Mouse (Mus musculus) brain, embryonic 14.5 days (tissue): Measurements from ENCODE around the gene Lmbrd1. TPM values are rescaled to one million over a fixed set of nuclear protein-coding genes. Genes with fewer than 3 reads are reported as not detected.
"Not testable (repeated sequence)": the region's sequence is repeated elsewhere in the genome, so short reads cannot be mapped to it uniquely, and the experiment has no call there.

Experiments used
- DNase-seq: peaks from one replicate; pipeline ENCODE4 v3.0.0-alpha.2; 2011; ENCODE audit warnings: low read depth
- CTCF ChIP-seq: fragments of 200-500 bp; IDR thresholded peaks from 2 replicates; pipeline ENCODE4 v1.5.1; 2012; ENCODE audit warnings: inconsistent platforms, mild to moderate bottlenecking, moderate library complexity, borderline replicate concordance; ENCODE audit not compliant: insufficient read depth, insufficient read length; ENCODE audit errors: extremely low read depth
- POLR2A ChIP-seq: fragments of 200-500 bp; IDR thresholded peaks from 2 replicates; pipeline ENCODE4 v1.6.1; 2012; ENCODE audit warnings: mild to moderate bottlenecking, inconsistent platforms, borderline replicate concordance; ENCODE audit not compliant: poor library complexity, insufficient read depth, insufficient read length, severe bottlenecking; ENCODE audit errors: extremely low read depth
- polyA plus RNA-seq: library from polyadenylated mRNA; depleted of rRNA; stranded (reverse); fragments of >200 nt; gene quantifications from 2 replicates; pipeline ENCODE4 v1.2.3, GENCODE M21; 2012; rRNA removed

Lmbrd1 gene
- polyA plus RNA-seq, 1 experiment: 33.8 TPM

- TF ChIP-seq CTCF (no peak), POLR2A (no peak)
- DNase-seq: no peak
These were observed 51.4 kb downstream of the Lmbrd1 start for GRCm38 (mm10) chr1:24729784-24730183.

- DNase-seq: no peak
- no peak for TF ChIP-seq CTCF
These were observed 53.9 kb downstream of the Lmbrd1 start for GRCm38 (mm10) chr1:24732286-24732685.

GRCm38 (mm10) chr1:24734866-24735265 lies 56.4 kb downstream of the Lmbrd1 start:
- no peak for DNase-seq

GRCm38 (mm10) chr1:24740903-24741302 lies 62.5 kb downstream of the Lmbrd1 start:
- DNase-seq: no peak
- TF ChIP-seq CTCF (no peak), POLR2A (no peak)

More at GRCm38 (mm10) chr1:24734866-24735265, 56.4 kb downstream of the Lmbrd1 start:
- TF ChIP-seq CTCF: no peak
- TF ChIP-seq POLR2A: no peak

GRCm38 (mm10) chr1:24741552-24741951 lies 63.1 kb downstream of the Lmbrd1 start:
- TF ChIP-seq CTCF: no peak
- TF ChIP-seq POLR2A: no peak

GRCm38 (mm10) chr1:24743191-24743924 lies 64.9 kb downstream of the Lmbrd1 start:
- no peak for TF ChIP-seq POLR2A
- no peak for TF ChIP-seq CTCF
- DNase-seq: no peak

More at GRCm38 (mm10) chr1:24741552-24741951, 63.1 kb downstream of the Lmbrd1 start:
- no peak for DNase-seq

GRCm38 (mm10) chr1:24752715-24753114 lies 74.3 kb downstream of the Lmbrd1 start:
- no peak for TF ChIP-seq CTCF
- no peak for TF ChIP-seq POLR2A
- no peak for DNase-seq

GRCm38 (mm10) chr1:24758516-24758915 lies 80.1 kb downstream of the Lmbrd1 start:
- DNase-seq: peak; percentile 38
- no peak for TF ChIP-seq POLR2A
- no peak for TF ChIP-seq CTCF

- DNase-seq: no peak
- TF ChIP-seq CTCF (no peak), POLR2A (no peak)
These were observed 88.0 kb downstream of the Lmbrd1 start for GRCm38 (mm10) chr1:24766466-24766865.

GRCm38 (mm10) chr1:24767197-24767596 lies 88.8 kb downstream of the Lmbrd1 start:
- not testable (repeated sequence) for DNase-seq

GRCm38 (mm10) chr1:24773642-24774041 lies 95.2 kb downstream of the Lmbrd1 start:
- no peak for TF ChIP-seq CTCF
- TF ChIP-seq POLR2A: no peak
- DNase-seq: peak; percentile 42

- TF ChIP-seq POLR2A (no peak), CTCF (no peak)
These were observed 98.1 kb downstream of the Lmbrd1 start for GRCm38 (mm10) chr1:24776576-24776975.

GRCm38 (mm10) chr1:24793168-24793567 lies 114.7 kb downstream of the Lmbrd1 start:
- DNase-seq: no peak
- TF ChIP-seq CTCF: no peak
- no peak for TF ChIP-seq POLR2A

More at GRCm38 (mm10) chr1:24776576-24776975, 98.1 kb downstream of the Lmbrd1 start:
- DNase-seq: no peak

GRCm38 (mm10) chr1:24807971-24808370 lies 129.5 kb downstream of the Lmbrd1 start:
- DNase-seq: not testable (repeated sequence)

Other genes starting within 250 kb of the Lmbrd1 start
- gene Col19a1, start 91.2 kb upstream of the Lmbrd1 start, polyA plus RNA-seq: 0.30 and 0.52 TPM in 2 replicates